Mouse (Mus musculus): ENCODE data around the gene Gm45799.

DNA sequence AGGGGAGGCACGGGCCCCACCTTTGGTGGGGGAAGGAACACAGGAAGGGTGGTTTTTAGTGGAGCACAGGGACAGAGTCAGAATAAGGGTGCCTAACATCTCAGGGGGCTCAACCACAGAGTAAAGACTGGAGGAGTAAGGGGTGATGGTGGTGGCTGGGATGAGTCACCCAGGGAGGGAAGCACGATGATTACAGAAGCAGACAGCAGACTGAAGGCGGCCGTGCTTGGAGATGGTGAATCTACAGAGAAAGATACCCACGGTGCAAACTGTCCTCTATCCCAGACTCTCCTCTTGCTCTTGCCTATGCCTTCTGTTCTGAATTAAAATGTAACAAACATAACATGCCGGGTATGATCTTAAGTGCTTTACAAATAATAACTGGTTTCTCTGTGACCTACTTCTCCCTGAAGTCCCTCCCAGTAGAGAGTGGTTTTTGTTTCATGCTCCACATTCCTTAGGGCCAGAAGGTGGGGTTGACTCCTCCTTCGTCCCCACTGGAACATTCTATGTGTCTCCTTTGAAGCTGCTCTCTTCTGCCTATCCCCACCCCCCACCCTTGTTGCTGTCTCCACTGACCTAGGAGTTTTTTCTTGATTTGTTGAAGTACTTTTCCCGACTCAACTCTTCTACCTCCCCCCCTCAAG lies 18.6 kb upstream of the Gm45799 start:
- TF ChIP-seq CTCF (IDR thresholded peaks at IDR 0.05; ENCODE audit: borderline replicate concordance, control insufficient read depth, extremely low read depth, insufficient read depth, low read length, poor library complexity): no peak
- no peak for TF ChIP-seq POLR2A (IDR thresholded peaks at IDR 0.05; ENCODE audit: control insufficient read depth, extremely low read depth, insufficient read depth, low read length, poor library complexity)

Data from thymus, adult 2 months (tissue).